Mouse (Mus musculus): ENCODE results near the gene Smbd1. TPM values are rescaled to one million over a fixed set of nuclear protein-coding genes. Genes with fewer than 3 reads are reported as not detected.

Gene Smbd1
- total and polyA plus RNA-seq, 2 experiments from 2014 or later: not detected

DNA sequence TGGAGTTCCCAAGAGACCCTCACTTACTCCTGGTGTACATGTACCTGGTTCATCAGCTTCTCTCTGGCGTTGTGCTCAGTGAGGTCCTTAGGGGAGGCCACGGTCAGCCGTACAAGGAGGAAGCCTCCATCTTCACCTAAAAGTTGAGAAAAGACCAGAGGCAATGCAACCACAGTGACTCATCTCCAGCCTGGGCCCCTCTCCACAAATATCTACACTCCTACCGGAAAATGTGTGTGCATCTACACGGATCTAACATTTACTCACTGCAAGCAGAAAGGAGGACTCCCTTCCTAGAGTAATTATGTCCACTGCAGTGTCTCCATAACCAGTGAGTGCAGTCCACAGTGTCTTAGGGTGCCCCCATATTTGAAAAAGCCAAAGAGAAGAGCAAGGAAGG, 20.2 kb downstream of the Smbd1 start:
- WGBS: 81% methylated on average over 5 of the region's 5 CpGs
- 0 out of 2 replicates have a peak, but pooled peaks cover 6% of the 10 kb centered on the region for H3K9me3 ChIP-seq (replicated peaks; ENCODE audit: control insufficient read depth, low read length)

DNA sequence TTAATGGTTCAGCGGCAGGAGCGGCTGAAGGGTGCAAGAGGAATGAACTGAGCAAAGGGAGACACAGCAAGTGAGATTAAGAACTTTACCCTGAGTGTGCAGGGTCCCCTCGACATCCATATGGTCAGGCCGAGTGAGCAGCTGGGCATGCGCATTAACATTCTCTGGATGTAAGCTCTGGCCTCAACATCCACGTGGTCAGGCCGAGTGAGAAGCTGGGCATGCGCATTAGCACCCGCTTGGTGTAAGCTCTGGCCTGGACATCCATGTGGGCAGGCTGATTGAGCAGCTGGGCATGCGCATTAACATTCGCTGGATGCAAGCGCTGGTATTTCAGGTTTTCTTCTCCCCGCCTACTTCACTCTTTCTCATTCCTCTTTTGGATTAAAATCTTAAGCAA, 25.4 kb downstream of the Smbd1 start:
- H3K4me3 ChIP-seq (ENCODE audit: low read depth, low read length): no peak overlapping the region

More for the DNA sequence above, 20.2 kb downstream of the Smbd1 start:
- ATAC-seq (ENCODE audit: insufficient read depth, low read depth) (no peak), DNase-seq (ENCODE audit: low spot score) (no peak)
- no peak overlapping the region for H3K4me2 ChIP-seq (ENCODE audit: low read depth, low read length)
- H3K9ac ChIP-seq (replicated peaks; ENCODE audit: low read depth, low read length): no peak overlapping the region
- H3K36me3 ChIP-seq (replicated peaks; ENCODE audit: control insufficient read depth, insufficient read depth, low read length): no peaks in the 10 kb centered on the region
- H3K27me3 ChIP-seq (ENCODE audit: control insufficient read depth, insufficient read depth, low read length): 0 out of 2 replicates have a peak, but pooled peaks cover 3% of the 10 kb centered on the region
- 0 out of 2 replicates have a peak, but pooled peaks cover 8% of the 10 kb centered on the region for H3K4me1 ChIP-seq (ENCODE audit: control insufficient read depth, insufficient read depth)
- H3K4me3 ChIP-seq (ENCODE audit: low read depth, low read length): no peak overlapping the region
- TF ChIP-seq CTCF (IDR thresholded peaks at IDR 0.05; ENCODE audit: low read depth): no peak
- no peak for TF ChIP-seq EP300 (IDR thresholded peaks at IDR 0.05; ENCODE audit: low read depth)
- H3K27ac ChIP-seq (ENCODE audit: low read depth): no peak overlapping the region

DNA sequence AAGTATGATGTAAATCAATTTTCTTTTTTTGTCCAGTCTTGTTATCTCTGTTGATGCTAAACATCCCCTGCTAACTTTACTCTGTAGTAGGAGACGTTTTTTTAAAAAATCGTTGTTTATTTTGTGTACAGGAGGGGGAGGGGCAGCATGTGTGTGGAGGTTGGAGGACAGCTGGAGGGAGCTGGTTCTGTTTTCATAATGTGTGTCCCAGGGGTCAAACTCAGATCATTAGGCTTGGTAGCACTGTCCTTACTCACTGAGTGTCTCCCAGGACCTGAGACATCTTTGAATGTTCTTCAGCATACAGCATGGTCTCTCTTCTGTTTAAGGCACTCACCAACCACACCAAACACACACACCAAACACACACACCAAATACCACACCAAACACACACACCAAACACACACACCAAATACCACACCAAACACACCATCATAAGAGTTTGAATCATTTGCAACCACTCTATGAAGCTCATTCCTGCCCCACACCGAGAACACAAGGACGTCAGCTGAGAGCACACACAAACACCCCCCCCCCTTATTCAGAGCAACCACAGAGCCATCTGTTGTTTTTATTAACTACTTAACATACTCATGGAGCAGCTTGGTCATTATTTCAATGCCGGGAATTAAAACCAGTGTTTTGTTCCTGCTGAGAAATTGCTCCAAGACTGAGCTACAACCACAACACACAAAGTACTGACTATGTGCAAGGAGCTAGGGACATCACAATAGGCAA, 26.8 kb downstream of the Smbd1 start:
- Histone ChIP-seq H3K27ac (ENCODE audit: low read depth) (no peak overlapping the region), H3K4me3 (ENCODE audit: low read depth, low read length) (no peak overlapping the region), H3K4me1 (ENCODE audit: control insufficient read depth, insufficient read depth) (no peaks in the 10 kb centered on the region), H3K27me3 (ENCODE audit: control insufficient read depth, insufficient read depth, low read length) (no peaks in the 10 kb centered on the region), H3K36me3 (replicated peaks; ENCODE audit: control insufficient read depth, insufficient read depth, low read length) (no peaks in the 10 kb centered on the region), H3K9ac (replicated peaks; ENCODE audit: low read depth, low read length) (no peak overlapping the region), H3K9me3 (replicated peaks; ENCODE audit: control insufficient read depth, low read length) (0 out of 2 replicates have a peak, but pooled peaks cover 2% of the 10 kb centered on the region), H3K4me2 (ENCODE audit: low read depth, low read length) (no peak overlapping the region)
- ATAC-seq (ENCODE audit: insufficient read depth, low read depth) (no peak), DNase-seq (ENCODE audit: low spot score) (no peak)
- TF ChIP-seq EP300 (IDR thresholded peaks at IDR 0.05; ENCODE audit: low read depth): no peak
- no peak for TF ChIP-seq CTCF (IDR thresholded peaks at IDR 0.05; ENCODE audit: low read depth)
- WGBS: 53% methylated on average over 5 of the region's 5 CpGs

More for the DNA sequence above, 25.4 kb downstream of the Smbd1 start:
- no peaks in the 10 kb centered on the region for H3K36me3 ChIP-seq (replicated peaks; ENCODE audit: control insufficient read depth, insufficient read depth, low read length)
- H3K27me3 ChIP-seq (ENCODE audit: control insufficient read depth, insufficient read depth, low read length): no peaks in the 10 kb centered on the region
- no peak for DNase-seq (ENCODE audit: low spot score)
- WGBS: 86% methylated on average over 13 of the region's 13 CpGs
- no peak for ATAC-seq (ENCODE audit: insufficient read depth, low read depth)
- 0 out of 2 replicates have a peak, but pooled peaks cover 6% of the 10 kb centered on the region for H3K9me3 ChIP-seq (replicated peaks; ENCODE audit: control insufficient read depth, low read length)
- no peaks in the 10 kb centered on the region for H3K4me1 ChIP-seq (ENCODE audit: control insufficient read depth, insufficient read depth)
- no peak for TF ChIP-seq EP300 (IDR thresholded peaks at IDR 0.05; ENCODE audit: low read depth)
- no peak for TF ChIP-seq CTCF (IDR thresholded peaks at IDR 0.05; ENCODE audit: low read depth)
- H3K4me2 ChIP-seq (ENCODE audit: low read depth, low read length): no peak overlapping the region
- no peak overlapping the region for H3K9ac ChIP-seq (replicated peaks; ENCODE audit: low read depth, low read length)
- H3K27ac ChIP-seq (ENCODE audit: low read depth): no peak overlapping the region

DNA sequence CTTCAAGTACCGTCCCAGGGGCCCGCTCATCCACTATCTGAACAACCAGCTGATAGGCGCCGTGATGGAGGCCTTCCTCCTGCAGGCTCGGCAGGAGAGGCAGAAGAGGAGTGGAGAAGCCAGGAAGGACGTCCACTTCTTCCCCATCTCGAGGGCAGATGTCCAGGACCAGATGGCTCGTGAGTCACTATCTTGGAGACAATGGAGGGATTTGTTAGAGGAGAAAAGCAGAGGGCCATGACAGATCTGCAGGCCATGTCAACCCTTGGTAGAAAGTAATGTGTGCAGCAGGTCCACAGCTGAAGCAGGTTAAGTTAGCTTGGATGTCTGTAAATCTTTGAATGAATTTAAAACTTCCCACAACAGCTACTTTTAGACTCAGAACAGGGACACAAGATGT, 31.3 kb downstream of the Smbd1 start:
- H3K4me2 ChIP-seq (ENCODE audit: low read depth, low read length): no peak overlapping the region
- no peaks in the 10 kb centered on the region for H3K27me3 ChIP-seq (ENCODE audit: control insufficient read depth, insufficient read depth, low read length)

DNA sequence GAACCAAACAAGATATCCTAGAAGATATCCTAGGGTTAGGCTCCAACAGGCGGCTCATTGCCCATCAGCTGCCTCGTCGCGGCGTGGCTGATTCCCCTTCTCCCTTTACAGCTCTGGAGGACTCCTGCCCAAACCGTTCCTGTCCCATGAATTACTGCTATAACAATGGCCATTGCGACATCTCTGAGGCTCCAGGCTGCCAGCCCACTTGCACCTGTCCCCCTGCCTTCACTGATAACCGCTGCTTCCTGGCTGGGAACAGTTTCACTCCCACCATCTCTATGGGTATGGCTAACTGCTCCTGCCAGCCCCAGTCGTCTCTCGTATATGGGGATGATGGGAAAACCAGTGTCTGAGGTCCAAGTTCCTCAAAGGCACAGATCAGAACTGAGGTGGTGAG, 33.6 kb downstream of the Smbd1 start:
- H3K4me3 ChIP-seq (ENCODE audit: low read depth, low read length): no peak overlapping the region
- ATAC-seq (ENCODE audit: insufficient read depth, low read depth): no peak
- H3K36me3 ChIP-seq (replicated peaks; ENCODE audit: control insufficient read depth, insufficient read depth, low read length): no peaks in the 10 kb centered on the region
- TF ChIP-seq CTCF (IDR thresholded peaks at IDR 0.05; ENCODE audit: low read depth) (no peak), EP300 (IDR thresholded peaks at IDR 0.05; ENCODE audit: low read depth) (no peak)
- no peak overlapping the region for H3K4me2 ChIP-seq (ENCODE audit: low read depth, low read length)
- no peak overlapping the region for H3K27ac ChIP-seq (ENCODE audit: low read depth)
- H3K4me1 ChIP-seq (ENCODE audit: control insufficient read depth, insufficient read depth): no peaks in the 10 kb centered on the region
- H3K27me3 ChIP-seq (ENCODE audit: control insufficient read depth, insufficient read depth, low read length): no peaks in the 10 kb centered on the region
- WGBS: 73% methylated on average over 10 of the region's 10 CpGs
- H3K9ac ChIP-seq (replicated peaks; ENCODE audit: low read depth, low read length): no peak overlapping the region
- DNase-seq (ENCODE audit: low spot score): no peak
- no peaks in the 10 kb centered on the region for H3K9me3 ChIP-seq (replicated peaks; ENCODE audit: control insufficient read depth, low read length)

More for the DNA sequence above, 31.3 kb downstream of the Smbd1 start:
- Histone ChIP-seq H3K4me1 (ENCODE audit: control insufficient read depth, insufficient read depth) (no peaks in the 10 kb centered on the region), H3K9me3 (replicated peaks; ENCODE audit: control insufficient read depth, low read length) (no peaks in the 10 kb centered on the region), H3K9ac (replicated peaks; ENCODE audit: low read depth, low read length) (no peak overlapping the region), H3K4me3 (ENCODE audit: low read depth, low read length) (no peak overlapping the region), H3K27ac (ENCODE audit: low read depth) (no peak overlapping the region), H3K36me3 (replicated peaks; ENCODE audit: control insufficient read depth, insufficient read depth, low read length) (no peaks in the 10 kb centered on the region)
- TF ChIP-seq CTCF (IDR thresholded peaks at IDR 0.05; ENCODE audit: low read depth): no peak
- no peak for TF ChIP-seq EP300 (IDR thresholded peaks at IDR 0.05; ENCODE audit: low read depth)
- 27% methylated on average over 8 of the region's 8 CpGs for WGBS
- ATAC-seq (ENCODE audit: insufficient read depth, low read depth): no peak
- DNase-seq (ENCODE audit: low spot score): no peak

All from heart, postnatal 0 days (tissue).